Comparison of ENCODE assay signal across 18 mouse cellular contexts in genomic region chr10:14952899-14953478, GRCm38 (mm10).
DNase-seq lines count a peak whose midpoint lies in the region; ATAC-seq and TF ChIP-seq lines count a peak whose summit lies in the region.
"Had no signal": no experiment of that assay in that cellular context is flagged by ENCODE, and none has a peak within 500 bp of the region (broad histone marks: within the 10 kb centered on the region; RNA-seq: fewer than 3 reads in every experiment).

No protein-coding gene starts in this region.

- no peak overlapping the region for H3K27ac ChIP-seq in neural tube, embryonic 12.5 days
- no peak overlapping the region for H3K27ac ChIP-seq in forebrain, embryonic 13.5 days
- H3K27ac ChIP-seq in hindbrain, postnatal 0 days: no peak overlapping the region
- H3K27ac ChIP-seq in neural tube, embryonic 14.5 days (ENCODE audit: low read depth, low read length): no peak overlapping the region
- H3K27ac ChIP-seq: embryonic facial prominence, embryonic 12.5 days; gastrocnemius, adult 2 months; hindbrain, embryonic 15.5 days; liver, embryonic 15.5 days had no signal

- WGBS in neural tube, embryonic 12.5 days: 44% methylated on average over 1 of the region's 1 CpGs
- 26% methylated on average over 1 of the region's 1 CpGs for WGBS in forebrain, embryonic 13.5 days
- 33% methylated on average over 1 of the region's 1 CpGs for WGBS in hindbrain, postnatal 0 days
- WGBS in neural tube, embryonic 14.5 days: 9% methylated on average over 1 of the region's 1 CpGs

- no peaks in the 10 kb centered on the region for H3K9me3 ChIP-seq in neural tube, embryonic 12.5 days
- no peaks in the 10 kb centered on the region for H3K9me3 ChIP-seq in forebrain, embryonic 13.5 days (replicated peaks)
- H3K9me3 ChIP-seq in hindbrain, postnatal 0 days (ENCODE audit: low read length): no peaks in the 10 kb centered on the region
- H3K9me3 ChIP-seq in neural tube, embryonic 14.5 days (ENCODE audit: control insufficient read depth, low read length): no peaks in the 10 kb centered on the region
- H3K9me3 ChIP-seq: embryonic facial prominence, embryonic 12.5 days; hindbrain, embryonic 15.5 days; liver, embryonic 15.5 days had no signal

- no peak for DNase-seq in neural tube, embryonic 10.5 days (ENCODE audit: extremely low spot score, low spot score)
- peak; percentile 10 for DNase-seq in hindbrain, postnatal 0 days (ENCODE audit: low spot score)
- no peak for DNase-seq in gastrocnemius, adult 8-10 months (ENCODE audit: low spot score in 2 of 2)
- DNase-seq: cerebellum, adult 11 months; cerebellum, postnatal 25 days; gastrocnemius, adult 2 months; heart, adult 18-20 months; kidney, adult 18-20 months; kidney, postnatal 4 days; lung, postnatal 14 days; thymus, postnatal 4 days had no signal

- H3K4me3 ChIP-seq in neural tube, embryonic 12.5 days: no peak overlapping the region
- no peak overlapping the region for H3K4me3 ChIP-seq in forebrain, embryonic 13.5 days
- no peak overlapping the region for H3K4me3 ChIP-seq in hindbrain, postnatal 0 days (ENCODE audit: low read length)
- no peak overlapping the region for H3K4me3 ChIP-seq in neural tube, embryonic 14.5 days (ENCODE audit: low read depth, low read length)
- H3K4me3 ChIP-seq: embryonic facial prominence, embryonic 12.5 days; gastrocnemius, adult 2 months; hindbrain, embryonic 15.5 days; liver, embryonic 15.5 days had no signal

- no peaks in the 10 kb centered on the region for H3K27me3 ChIP-seq in neural tube, embryonic 12.5 days (replicated peaks)
- H3K27me3 ChIP-seq in forebrain, embryonic 13.5 days: no peaks in the 10 kb centered on the region
- no peaks in the 10 kb centered on the region for H3K27me3 ChIP-seq in hindbrain, postnatal 0 days (ENCODE audit: insufficient read depth, low read length)
- no peaks in the 10 kb centered on the region for H3K27me3 ChIP-seq in neural tube, embryonic 14.5 days (ENCODE audit: control insufficient read depth, insufficient read depth, low read length)
- H3K27me3 ChIP-seq: embryonic facial prominence, embryonic 12.5 days; hindbrain, embryonic 15.5 days; liver, embryonic 15.5 days had no signal

- ATAC-seq in neural tube, embryonic 12.5 days (ENCODE audit: low FRiP score, low read depth): peak; percentile 67
- ATAC-seq in forebrain, embryonic 13.5 days: peak; percentile 93
- 0 out of 2 replicates have a peak, but pooled peaks have one; percentile 32 for ATAC-seq in hindbrain, postnatal 0 days
- peak; percentile 81 for ATAC-seq in neural tube, embryonic 14.5 days (ENCODE audit: low read depth)
- no peak for ATAC-seq in activated CD4-positive, CD25-positive, alpha-beta regulatory T cell, adult 4 months

- H3K4me2 ChIP-seq in neural tube, embryonic 12.5 days (replicated peaks): no peak overlapping the region
- H3K4me2 ChIP-seq in forebrain, embryonic 13.5 days: no peak overlapping the region
- no peak overlapping the region for H3K4me2 ChIP-seq in hindbrain, postnatal 0 days (ENCODE audit: low read depth, low read length)
- no peak overlapping the region for H3K4me2 ChIP-seq in neural tube, embryonic 14.5 days (ENCODE audit: low read depth, low read length)
- H3K4me2 ChIP-seq: embryonic facial prominence, embryonic 12.5 days; hindbrain, embryonic 15.5 days; liver, embryonic 15.5 days had no signal

- no peaks in the 10 kb centered on the region for H3K4me1 ChIP-seq in neural tube, embryonic 12.5 days
- 0 out of 2 replicates have a peak, but pooled peaks cover 3% of the 10 kb centered on the region for H3K4me1 ChIP-seq in forebrain, embryonic 13.5 days
- H3K4me1 ChIP-seq in hindbrain, postnatal 0 days (ENCODE audit: insufficient read depth, low read length): no peaks in the 10 kb centered on the region
- no peaks in the 10 kb centered on the region for H3K4me1 ChIP-seq in neural tube, embryonic 14.5 days (ENCODE audit: control insufficient read depth, insufficient read depth, low read length)
- H3K4me1 ChIP-seq: embryonic facial prominence, embryonic 12.5 days; hindbrain, embryonic 15.5 days; liver, embryonic 15.5 days had no signal

- no peak overlapping the region for H3K9ac ChIP-seq in neural tube, embryonic 12.5 days
- no peak overlapping the region for H3K9ac ChIP-seq in forebrain, embryonic 13.5 days
- no peak overlapping the region for H3K9ac ChIP-seq in hindbrain, postnatal 0 days (replicated peaks; ENCODE audit: low read length)
- no peak overlapping the region for H3K9ac ChIP-seq in neural tube, embryonic 14.5 days (replicated peaks; ENCODE audit: low read depth, low read length)
- H3K9ac ChIP-seq: embryonic facial prominence, embryonic 12.5 days; hindbrain, embryonic 15.5 days; liver, embryonic 15.5 days had no signal

- H3K36me3 ChIP-seq in neural tube, embryonic 12.5 days: no peaks in the 10 kb centered on the region
- no peaks in the 10 kb centered on the region for H3K36me3 ChIP-seq in forebrain, embryonic 13.5 days (ENCODE audit: poor library complexity, severe bottlenecking)
- H3K36me3 ChIP-seq in hindbrain, postnatal 0 days (ENCODE audit: insufficient read depth, low read length): no peaks in the 10 kb centered on the region
- H3K36me3 ChIP-seq in neural tube, embryonic 14.5 days (ENCODE audit: control insufficient read depth, insufficient read depth, low read length): no peaks in the 10 kb centered on the region
- H3K36me3 ChIP-seq: embryonic facial prominence, embryonic 12.5 days; hindbrain, embryonic 15.5 days; liver, embryonic 15.5 days had no signal

- no peak for TF ChIP-seq CTCF in hindbrain, postnatal 0 days (IDR thresholded peaks at IDR 0.05; ENCODE audit: low read depth)
